Mouse (Mus musculus) liver, embryonic 14.5 days (tissue): ENCODE results near the gene Duoxa2. TPM values are rescaled to one million over a fixed set of nuclear protein-coding genes. Genes with fewer than 3 reads are reported as not detected.
"Not testable (repeated sequence)": the region's sequence is repeated elsewhere in the genome, so short reads cannot be mapped to it uniquely, and the experiment has no call there.

Source experiments
- ATAC-seq: fragments of 200-750 bp; cut with Nextera tagmentation; 2 replicates; pipeline ENCODE4 v1.8.0; 2017; ENCODE audit warnings: moderate number of reproducible peaks, mild to moderate bottlenecking, moderate library complexity; ENCODE audit not compliant: insufficient read depth
- DNase-seq, 3 experiments: peaks; one replicate each; pipeline ENCODE4 v3.0.0-alpha.2; 2012 to 2013; ENCODE audit warnings: low read depth in 3 of 3, low spot score in 3 of 3
- H3K27ac ChIP-seq: fragments of 300-500 bp; sonication (generic); 2 replicates; pipeline ENCODE4 v1.5.1; 2014; ENCODE audit warnings: moderate library complexity, mild to moderate bottlenecking, control low read depth, inconsistent platforms
- H3K27me3 ChIP-seq: fragments of 300-500 bp; sonication (generic); 2 replicates; pipeline ENCODE4 v1.6.1; 2014; ENCODE audit warnings: mild to moderate bottlenecking, low read length, moderate library complexity; ENCODE audit not compliant: control insufficient read depth, insufficient read depth
- H3K36me3 ChIP-seq: fragments of 300-500 bp; sonication (generic); replicated peaks from 2 replicates; pipeline ENCODE4 v1.6.1; 2014; ENCODE audit warnings: low read depth; ENCODE audit not compliant: control insufficient read depth, insufficient read depth
- H3K4me1 ChIP-seq, 2 experiments: fragments of 200-500 bp in 1 of 2; fragments of 300-500 bp in 1 of 2; sonication (generic) in 1 of 2; replicated peaks; 2 replicates each; pipeline ENCODE4 v1.6.1; 2012 to 2014; ENCODE audit warnings: antibody characterized with exemption in 1 of 2, inconsistent platforms in 1 of 2, low read length in 1 of 2; ENCODE audit not compliant: control insufficient read depth in 2 of 2, insufficient read depth in 2 of 2
- H3K4me2 ChIP-seq: fragments of 300-500 bp; sonication (generic); 2 replicates; pipeline ENCODE4 v1.6.1; 2014; ENCODE audit warnings: low read depth, mild to moderate bottlenecking, control low read depth, moderate library complexity
- H3K4me3 ChIP-seq, 2 experiments: fragments of 200-500 bp in 1 of 2; fragments of 300-500 bp in 1 of 2; sonication (generic) in 1 of 2; 2 replicates each; pipeline ENCODE4 v1.5.1; 2012 to 2014; ENCODE audit warnings: low read depth in 2 of 2, low read length in 2 of 2, mild to moderate bottlenecking in 2 of 2, control low read depth in 1 of 2, inconsistent platforms in 1 of 2, moderate library complexity in 1 of 2; ENCODE audit not compliant: insufficient read depth in 1 of 2
- H3K9ac ChIP-seq: fragments of 300-500 bp; sonication (generic); replicated peaks from 2 replicates; pipeline ENCODE4 v1.6.1; 2014; ENCODE audit warnings: mild to moderate bottlenecking, control low read depth, moderate library complexity
- H3K9me3 ChIP-seq: fragments of 300-500 bp; sonication (generic); 2 replicates; pipeline ENCODE4 v1.6.1; 2016; ENCODE audit warnings: low read length, mixed read lengths; ENCODE audit not compliant: control insufficient read depth
- CTCF ChIP-seq: IDR thresholded peaks from 2 replicates; pipeline ENCODE4 v1.5.1; 2016; ENCODE audit warnings: antibody characterized with exemption, low read depth, control low read depth
- EP300 ChIP-seq: IDR thresholded peaks from 2 replicates; pipeline ENCODE4 v1.6.1; 2016; ENCODE audit warnings: antibody characterized with exemption, low read depth
- WGBS: fragments of 180-500 bp; shearing (Covaris S2); extraction: QIAGEN DNeasy Blood & Tissue Kit; methylation state at CpG from one replicate; pipeline ENCODE4 v1.1.7; 2014; ENCODE audit not compliant: insufficient replicate concordance; 5-methylcytosine and 5-hydroxymethylcytosine counted together
- polyA plus RNA-seq, 2 experiments: library from polyadenylated mRNA; depleted of rRNA in 1 of 2; stranded (reverse) in 1 of 2; unstranded in 1 of 2; fragments of >200 nt; fragmentation: Nextera tagmentation in 1 of 2; extraction: Ambion mirVana in 1 of 2; gene quantifications; 2 replicates each; pipeline versions ENCODE4 v1.2.1 to v1.2.3; 2012 to 2014

Duoxa2 gene
- polyA plus RNA-seq, 2 experiments = not detected

DNA sequence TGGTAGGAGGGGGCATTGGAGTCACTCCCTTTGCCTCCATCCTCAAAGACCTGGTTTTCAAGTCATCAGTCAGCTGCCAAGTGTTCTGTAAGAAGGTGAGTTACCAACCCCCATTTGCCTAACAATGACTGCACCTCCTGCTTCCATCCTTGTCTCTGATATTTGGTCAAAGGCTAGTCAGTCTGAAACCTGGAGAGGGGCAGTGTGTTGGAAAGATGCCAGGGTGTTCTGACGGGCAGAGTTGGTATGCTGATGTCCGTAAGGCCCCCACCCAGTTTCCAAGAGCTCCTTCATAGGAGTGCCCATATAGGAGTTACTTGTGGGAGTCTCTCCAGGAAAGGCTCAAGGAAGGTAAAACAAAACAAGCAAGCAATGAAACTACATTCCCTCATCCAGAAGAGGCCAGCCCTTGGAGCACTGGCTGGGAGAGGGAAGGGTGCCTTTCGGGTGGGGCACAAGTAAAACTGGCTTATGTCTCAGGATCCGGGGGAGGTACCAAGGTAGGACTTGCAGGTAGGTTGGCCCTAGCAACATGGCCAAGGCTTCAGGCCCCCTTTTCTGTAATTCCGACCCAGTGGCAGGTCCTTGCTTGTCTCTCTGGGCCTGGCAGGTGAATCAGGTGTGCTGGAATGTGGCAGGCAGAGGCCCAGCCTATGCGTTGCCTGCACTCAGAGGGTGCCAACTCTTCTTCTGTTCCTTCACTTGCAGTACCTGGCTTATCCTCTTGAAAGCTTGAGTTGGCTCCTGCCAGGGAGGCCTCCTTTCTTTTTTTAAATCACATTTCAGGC, 46.6 kb downstream of the Duoxa2 start:
- TF ChIP-seq EP300 (no peak), CTCF (no peak)
- no peak for ATAC-seq
- H3K9me3 ChIP-seq = no peaks in the 10 kb centered on the region
- H3K4me2 ChIP-seq = no peak overlapping the region
- no peak overlapping the region for H3K4me3 ChIP-seq
- DNase-seq = no peak
- H3K27me3 ChIP-seq = no peaks in the 10 kb centered on the region
- no peak overlapping the region for H3K27ac ChIP-seq
- H3K36me3 ChIP-seq = no peaks in the 10 kb centered on the region
- peaks cover 0 to 16% of the 10 kb centered on the region in 2 experiments; a peak in 3 of 4 replicates for H3K4me1 ChIP-seq
- WGBS = 70% methylated on average over 6 of the region's 6 CpGs
- H3K9ac ChIP-seq = no peak overlapping the region

DNA sequence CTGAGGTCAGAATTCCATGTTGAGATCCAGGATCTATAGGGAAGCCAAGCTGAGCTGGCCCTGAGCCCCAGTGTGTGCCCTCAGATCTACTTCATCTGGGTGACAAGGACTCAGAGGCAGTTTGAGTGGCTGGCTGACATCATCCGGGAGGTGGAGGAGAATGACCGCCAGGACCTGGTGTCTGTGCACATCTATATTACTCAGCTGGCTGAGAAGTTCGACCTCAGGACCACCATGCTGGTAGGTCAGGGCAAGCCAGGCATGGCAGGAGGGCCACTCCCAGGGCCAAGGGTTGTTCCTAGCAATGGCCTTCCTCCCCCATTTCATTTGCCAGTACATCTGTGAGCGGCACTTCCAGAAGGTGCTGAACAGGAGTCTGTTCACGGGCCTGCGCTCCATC, 47.5 kb downstream of the Duoxa2 start:
- H3K27ac ChIP-seq, H3K4me3 ChIP-seq, DNase-seq, H3K4me2 ChIP-seq, H3K9ac ChIP-seq, ATAC-seq, H3K27me3 ChIP-seq, H3K9me3 ChIP-seq, H3K36me3 ChIP-seq: not testable (repeated sequence)
- H3K4me1 ChIP-seq = peaks cover 0 to 16% of the 10 kb centered on the region in 2 experiments; a peak in 3 of 4 replicates
- WGBS = 73% methylated on average over 6 of the region's 6 CpGs

GRCm38 (mm10) chr2:122347257-122347656, 48.6 kb downstream of the Duoxa2 start:
- Histone ChIP-seq H3K9ac (no peak overlapping the region), H3K27me3 (no peaks in the 10 kb centered on the region), H3K36me3 (no peaks in the 10 kb centered on the region; the same call in 1 of the 2 replicates), H3K4me3 (no peak overlapping the region), H3K9me3 (no peaks in the 10 kb centered on the region), H3K4me1 (peaks cover 0 to 16% of the 10 kb centered on the region in 2 experiments; a peak in 3 of 4 replicates), H3K27ac (no peak overlapping the region), H3K4me2 (no peak overlapping the region)
- 61% methylated on average over 3 of the region's 3 CpGs for WGBS
- TF ChIP-seq EP300 (no peak), CTCF (no peak)
- ATAC-seq (no peak), DNase-seq (no peak)

DNA sequence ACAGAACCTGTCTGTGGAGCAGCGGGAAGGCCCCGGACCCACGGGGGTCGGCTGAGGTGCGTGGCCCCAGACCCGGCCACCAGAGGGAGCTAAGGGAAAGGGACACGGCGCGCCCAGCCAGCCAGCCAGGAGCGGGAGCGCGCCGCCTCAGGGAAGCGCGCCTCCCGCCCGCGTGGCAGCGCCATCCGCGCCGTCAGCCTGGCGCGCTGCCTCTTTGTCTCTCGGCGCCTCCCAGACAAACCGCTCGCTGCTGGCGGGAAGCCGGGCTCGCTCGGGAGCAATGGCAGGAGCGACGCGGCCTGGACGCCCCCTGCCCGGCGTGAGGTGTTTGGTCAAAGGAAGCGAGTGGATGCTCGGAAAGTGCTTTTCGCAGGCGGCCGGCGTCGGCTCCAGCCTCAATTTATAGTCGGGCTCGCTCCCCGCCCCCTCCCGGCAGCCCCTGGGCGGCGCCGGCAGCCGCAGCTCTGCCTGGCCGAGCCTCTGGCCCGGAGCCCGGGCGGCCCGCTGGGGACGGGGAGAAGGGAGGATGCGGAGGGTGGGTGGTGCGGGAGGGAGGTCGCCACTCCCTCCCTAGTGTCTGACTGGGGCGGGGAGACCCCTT, 49.9 kb downstream of the Duoxa2 start:
- Histone ChIP-seq H3K27ac (peak overlapping the region; percentile 15), H3K4me3 (peak overlapping the region; percentile 66 to 79), H3K4me2 (peak overlapping the region; percentile 80), H3K27me3 (no peaks in the 10 kb centered on the region), H3K9me3 (no peaks in the 10 kb centered on the region), H3K9ac (peak overlapping the region; percentile 71), H3K36me3 (no peaks in the 10 kb centered on the region; the same call in 1 of the 2 replicates), H3K4me1 (peaks cover 0 to 16% of the 10 kb centered on the region in 2 experiments; a peak in 3 of 4 replicates)
- under 1% methylated on average over 62 of the region's 63 CpGs for WGBS
- ATAC-seq (peak; percentile 90), DNase-seq (peak; percentile 54 to 64 (median 55))
- TF ChIP-seq CTCF (peak; percentile 88), EP300 (no peak)

GRCm38 (mm10) chr2:122349136-122349785, 50.6 kb downstream of the Duoxa2 start:
- H3K9ac ChIP-seq = peak overlapping the region; percentile 71
- 25% methylated on average over 14 of the region's 14 CpGs for WGBS
- DNase-seq = no peak
- H3K4me1 ChIP-seq = peaks cover 0 to 16% of the 10 kb centered on the region in 2 experiments; a peak in 3 of 4 replicates
- no peaks in the 10 kb centered on the region; the same call in 1 of the 2 replicates for H3K36me3 ChIP-seq
- no peaks in the 10 kb centered on the region for H3K27me3 ChIP-seq
- peak overlapping the region; percentile 15 for H3K27ac ChIP-seq
- no peak for TF ChIP-seq CTCF
- no peak for TF ChIP-seq EP300
- H3K4me2 ChIP-seq = peak overlapping the region; percentile 80
- peak overlapping the region; percentile 66 to 79 for H3K4me3 ChIP-seq
- H3K9me3 ChIP-seq = no peaks in the 10 kb centered on the region
- peak; percentile 61 for ATAC-seq
